Mouse (Mus musculus) liver, embryonic 14.5 days (tissue): ENCODE data around the gene Nr3c2. TPM values are rescaled to one million over a fixed set of nuclear protein-coding genes. Genes with fewer than 3 reads are reported as not detected.

Source experiments
- ATAC-seq: fragments of 200-750 bp; cut with Nextera tagmentation; 2 replicates; pipeline ENCODE4 v1.8.0; 2017; ENCODE audit warnings: moderate number of reproducible peaks, mild to moderate bottlenecking, moderate library complexity; ENCODE audit not compliant: insufficient read depth
- DNase-seq, 3 experiments: peaks; one replicate each; pipeline ENCODE4 v3.0.0-alpha.2; 2012 to 2013; ENCODE audit warnings: low read depth in 3 of 3, low spot score in 3 of 3
- H3K27ac ChIP-seq: fragments of 300-500 bp; sonication (generic); 2 replicates; pipeline ENCODE4 v1.5.1; 2014; ENCODE audit warnings: moderate library complexity, mild to moderate bottlenecking, control low read depth, inconsistent platforms
- H3K27me3 ChIP-seq: fragments of 300-500 bp; sonication (generic); 2 replicates; pipeline ENCODE4 v1.6.1; 2014; ENCODE audit warnings: mild to moderate bottlenecking, low read length, moderate library complexity; ENCODE audit not compliant: control insufficient read depth, insufficient read depth
- H3K36me3 ChIP-seq: fragments of 300-500 bp; sonication (generic); replicated peaks from 2 replicates; pipeline ENCODE4 v1.6.1; 2014; ENCODE audit warnings: low read depth; ENCODE audit not compliant: control insufficient read depth, insufficient read depth
- H3K4me1 ChIP-seq, 2 experiments: fragments of 200-500 bp in 1 of 2; fragments of 300-500 bp in 1 of 2; sonication (generic) in 1 of 2; replicated peaks; 2 replicates each; pipeline ENCODE4 v1.6.1; 2012 to 2014; ENCODE audit warnings: antibody characterized with exemption in 1 of 2, inconsistent platforms in 1 of 2, low read length in 1 of 2; ENCODE audit not compliant: control insufficient read depth in 2 of 2, insufficient read depth in 2 of 2
- H3K4me2 ChIP-seq: fragments of 300-500 bp; sonication (generic); 2 replicates; pipeline ENCODE4 v1.6.1; 2014; ENCODE audit warnings: low read depth, mild to moderate bottlenecking, control low read depth, moderate library complexity
- H3K4me3 ChIP-seq, 2 experiments: fragments of 200-500 bp in 1 of 2; fragments of 300-500 bp in 1 of 2; sonication (generic) in 1 of 2; 2 replicates each; pipeline ENCODE4 v1.5.1; 2012 to 2014; ENCODE audit warnings: low read depth in 2 of 2, low read length in 2 of 2, mild to moderate bottlenecking in 2 of 2, control low read depth in 1 of 2, inconsistent platforms in 1 of 2, moderate library complexity in 1 of 2; ENCODE audit not compliant: insufficient read depth in 1 of 2
- H3K9ac ChIP-seq: fragments of 300-500 bp; sonication (generic); replicated peaks from 2 replicates; pipeline ENCODE4 v1.6.1; 2014; ENCODE audit warnings: mild to moderate bottlenecking, control low read depth, moderate library complexity
- H3K9me3 ChIP-seq: fragments of 300-500 bp; sonication (generic); 2 replicates; pipeline ENCODE4 v1.6.1; 2016; ENCODE audit warnings: low read length, mixed read lengths; ENCODE audit not compliant: control insufficient read depth
- CTCF ChIP-seq: IDR thresholded peaks from 2 replicates; pipeline ENCODE4 v1.5.1; 2016; ENCODE audit warnings: antibody characterized with exemption, low read depth, control low read depth
- EP300 ChIP-seq: IDR thresholded peaks from 2 replicates; pipeline ENCODE4 v1.6.1; 2016; ENCODE audit warnings: antibody characterized with exemption, low read depth
- WGBS: fragments of 180-500 bp; shearing (Covaris S2); extraction: QIAGEN DNeasy Blood & Tissue Kit; methylation state at CpG from one replicate; pipeline ENCODE4 v1.1.7; 2014; ENCODE audit not compliant: insufficient replicate concordance; 5-methylcytosine and 5-hydroxymethylcytosine counted together
- polyA plus RNA-seq, 2 experiments: library from polyadenylated mRNA; depleted of rRNA in 1 of 2; stranded (reverse) in 1 of 2; unstranded in 1 of 2; fragments of >200 nt; fragmentation: Nextera tagmentation in 1 of 2; extraction: Ambion mirVana in 1 of 2; gene quantifications; 2 replicates each; pipeline versions ENCODE4 v1.2.1 to v1.2.3; 2012 to 2014

The Nr3c2 gene
- polyA plus RNA-seq, 2 experiments = 0.30 to 0.99 TPM

DNA sequence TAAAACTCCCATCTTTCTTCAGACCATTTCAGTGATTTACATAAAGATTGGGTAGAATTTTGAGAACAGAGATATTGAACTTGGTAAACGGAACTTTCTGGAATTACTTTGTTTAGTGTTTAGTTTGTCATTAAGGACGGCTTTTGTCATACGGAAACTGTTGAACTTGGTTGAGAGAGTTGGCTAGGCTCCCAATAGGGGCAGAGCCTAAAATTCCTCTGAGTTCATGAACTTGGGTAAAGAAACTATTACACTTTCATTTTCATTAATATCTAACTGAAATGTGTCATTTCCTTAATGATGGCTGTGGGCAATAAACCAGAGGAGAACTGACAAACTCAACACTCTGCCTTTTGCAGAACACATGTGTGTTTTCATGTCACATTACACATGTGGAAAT, 88.6 kb downstream of the Nr3c2 start:
- TF ChIP-seq CTCF (no peak), EP300 (no peak)
- H3K9ac ChIP-seq = no peak overlapping the region
- no peaks in the 10 kb centered on the region for H3K4me1 ChIP-seq
- no peak overlapping the region for H3K4me2 ChIP-seq
- H3K4me3 ChIP-seq = no peak overlapping the region
- H3K27ac ChIP-seq = no peak overlapping the region
- 78% methylated on average over 3 of the region's 3 CpGs for WGBS
- H3K36me3 ChIP-seq = no peaks in the 10 kb centered on the region
- no peaks in the 10 kb centered on the region for H3K9me3 ChIP-seq
- DNase-seq (no peak), ATAC-seq (no peak)
- H3K27me3 ChIP-seq = no peaks in the 10 kb centered on the region

DNA sequence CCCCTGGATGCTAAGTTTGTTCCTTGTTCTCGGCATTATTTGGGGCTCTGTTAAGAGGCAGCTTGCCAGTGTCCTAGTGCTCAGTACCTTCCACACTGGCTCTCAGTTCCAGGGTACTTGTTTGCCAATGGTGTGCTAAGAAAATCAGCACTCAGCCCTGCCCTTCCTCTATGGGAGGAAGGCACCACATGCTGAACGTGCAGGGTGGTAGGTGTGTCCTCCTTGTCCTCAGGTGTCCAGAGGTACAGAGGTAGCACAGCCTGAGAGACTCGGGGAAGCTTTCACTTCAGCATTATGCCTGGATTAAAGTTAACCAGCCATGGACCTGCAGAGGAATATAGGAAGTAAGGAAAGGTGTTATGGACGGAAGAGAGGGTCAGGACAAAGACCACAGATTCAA, 99.0 kb downstream of the Nr3c2 start:
- no peaks in the 10 kb centered on the region for H3K4me1 ChIP-seq
- WGBS = 43% methylated on average over 4 of the region's 4 CpGs
- H3K27me3 ChIP-seq = no peaks in the 10 kb centered on the region
- H3K4me2 ChIP-seq = no peak overlapping the region
- H3K9ac ChIP-seq = no peak overlapping the region
- no peak overlapping the region for H3K27ac ChIP-seq
- DNase-seq = no peak
- TF ChIP-seq EP300 (no peak), CTCF (no peak)
- H3K4me3 ChIP-seq = no peak overlapping the region
- ATAC-seq = no peak
- H3K36me3 ChIP-seq = no peaks in the 10 kb centered on the region
- no peaks in the 10 kb centered on the region for H3K9me3 ChIP-seq

DNA sequence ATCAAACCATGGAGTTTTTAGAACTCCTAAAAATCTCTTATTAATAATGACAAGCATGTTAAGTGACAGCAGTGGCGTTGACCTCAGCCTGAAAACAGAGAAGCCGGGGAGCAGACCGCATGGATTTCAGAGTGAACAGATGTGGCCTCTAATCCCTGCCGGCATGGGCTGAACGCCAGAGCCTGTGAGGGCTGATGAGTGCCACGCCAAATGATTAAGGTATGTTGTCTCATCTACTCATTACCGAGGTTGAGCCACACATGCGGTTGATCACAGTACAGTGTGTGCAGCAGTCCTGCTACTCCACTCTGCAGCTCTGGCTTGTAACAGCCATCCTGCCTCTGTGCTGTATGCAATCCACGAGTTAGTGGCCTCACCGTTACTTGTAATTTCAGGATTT, 110.2 kb downstream of the Nr3c2 start:
- WGBS = 75% methylated on average over 10 of the region's 10 CpGs
- ATAC-seq = no peak

DNA sequence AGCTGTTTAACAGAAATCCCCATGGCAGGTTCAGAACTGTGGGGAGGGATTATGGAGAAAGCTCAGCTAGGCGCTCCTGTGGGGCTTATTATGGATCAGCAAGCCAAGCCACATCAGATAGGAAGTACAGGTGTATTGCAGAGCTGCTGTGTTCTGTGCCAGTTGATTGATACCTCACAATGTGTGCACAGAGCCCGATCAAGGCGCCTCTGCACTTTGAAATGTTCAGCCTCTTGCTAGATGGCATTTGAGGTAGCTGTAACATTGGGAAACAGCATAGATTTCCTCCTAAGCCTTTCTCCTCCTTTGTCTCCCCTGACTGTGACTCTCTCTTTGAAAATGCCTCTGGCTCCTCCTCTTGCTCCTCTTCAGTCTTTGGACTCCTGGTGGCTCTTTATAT, 112.7 kb downstream of the Nr3c2 start:
- no peaks in the 10 kb centered on the region for H3K9me3 ChIP-seq
- no peak overlapping the region for H3K4me3 ChIP-seq
- H3K9ac ChIP-seq = no peak overlapping the region
- no peak for DNase-seq
- WGBS = 52% methylated on average over 3 of the region's 3 CpGs
- TF ChIP-seq CTCF (no peak), EP300 (no peak)
- H3K27me3 ChIP-seq = no peaks in the 10 kb centered on the region
- H3K4me1 ChIP-seq = no peaks in the 10 kb centered on the region
- H3K36me3 ChIP-seq = no peaks in the 10 kb centered on the region
- ATAC-seq = no peak
- no peak overlapping the region for H3K27ac ChIP-seq
- H3K4me2 ChIP-seq = no peak overlapping the region

More for the DNA sequence above, 110.2 kb downstream of the Nr3c2 start:
- H3K4me3 ChIP-seq = no peak overlapping the region
- TF ChIP-seq CTCF = no peak
- no peak for TF ChIP-seq EP300
- no peak overlapping the region for H3K9ac ChIP-seq
- no peaks in the 10 kb centered on the region for H3K27me3 ChIP-seq
- H3K9me3 ChIP-seq = no peaks in the 10 kb centered on the region
- DNase-seq = no peak
- no peak overlapping the region for H3K4me2 ChIP-seq
- H3K36me3 ChIP-seq = no peaks in the 10 kb centered on the region
- no peak overlapping the region for H3K27ac ChIP-seq
- H3K4me1 ChIP-seq = no peaks in the 10 kb centered on the region

DNA sequence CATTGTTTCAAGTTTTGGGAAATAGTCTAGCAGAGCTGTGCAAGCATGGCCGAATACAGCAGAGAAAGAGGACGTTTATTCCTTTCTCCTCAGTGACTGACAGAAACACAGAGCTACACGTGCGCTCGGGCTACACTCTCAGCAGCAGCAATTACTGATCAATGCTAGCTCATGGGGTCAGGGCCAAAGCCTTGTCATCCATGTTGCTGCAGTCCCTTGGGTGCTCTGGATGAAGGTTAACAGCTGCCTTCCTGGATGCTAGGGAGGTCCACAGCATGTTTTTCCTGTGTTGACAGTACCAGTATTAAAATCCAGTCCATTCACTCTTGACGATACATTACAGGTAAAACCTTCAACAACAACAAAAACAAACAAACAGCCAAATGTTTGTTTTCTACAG, 113.4 kb downstream of the Nr3c2 start:
- no peak for DNase-seq
- H3K4me3 ChIP-seq = no peak overlapping the region
- H3K27me3 ChIP-seq = no peaks in the 10 kb centered on the region
- no peak overlapping the region for H3K9ac ChIP-seq
- no peaks in the 10 kb centered on the region for H3K36me3 ChIP-seq
- no peak overlapping the region for H3K4me2 ChIP-seq
- 72% methylated on average over 6 of the region's 6 CpGs for WGBS
- no peak for ATAC-seq
- H3K27ac ChIP-seq = no peak overlapping the region
- H3K4me1 ChIP-seq = no peaks in the 10 kb centered on the region
- TF ChIP-seq EP300 = no peak
- no peak for TF ChIP-seq CTCF
- no peaks in the 10 kb centered on the region for H3K9me3 ChIP-seq

DNA sequence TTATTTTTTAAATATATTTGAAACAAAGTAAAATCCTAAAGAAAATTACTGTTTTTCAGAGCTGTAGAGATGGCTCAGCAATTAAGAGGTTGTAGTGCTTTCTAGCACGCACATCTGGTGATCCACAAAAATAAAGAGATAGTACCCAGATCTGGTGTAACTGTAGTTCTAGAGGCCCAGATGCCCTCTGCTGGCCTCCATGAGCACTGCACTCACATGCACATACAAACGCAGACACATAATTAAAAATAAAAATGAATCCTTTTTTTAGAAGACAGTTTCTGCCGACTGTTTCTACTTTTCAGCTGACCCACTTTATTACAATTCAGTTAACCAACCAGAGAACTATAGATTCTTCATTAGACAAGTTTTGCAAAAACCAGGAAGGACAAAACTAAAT, 117.5 kb downstream of the Nr3c2 start:
- H3K27ac ChIP-seq = no peak overlapping the region
- H3K4me1 ChIP-seq = no peaks in the 10 kb centered on the region
- DNase-seq = no peak
- TF ChIP-seq CTCF = peak; percentile 30; the same call in 1 of the 2 replicates
- TF ChIP-seq EP300 = no peak
- H3K9me3 ChIP-seq = no peaks in the 10 kb centered on the region
- H3K9ac ChIP-seq = no peak overlapping the region
- no peaks in the 10 kb centered on the region for H3K27me3 ChIP-seq
- ATAC-seq = no peak
- no peak overlapping the region for H3K4me2 ChIP-seq
- H3K36me3 ChIP-seq = no peaks in the 10 kb centered on the region
- H3K4me3 ChIP-seq = no peak overlapping the region
- WGBS = 76% methylated on average over 3 of the region's 3 CpGs
